Mouse (Mus musculus) kidney, postnatal 25 days (tissue): ENCODE measurements around the gene Myo1d.

Source experiments
- DNase-seq, 2 experiments: peaks; one replicate each; pipeline ENCODE4 v3.0.0; 2021; ENCODE audit warnings: mixed read lengths in 2 of 2

Myo1d gene

GRCm38 (mm10) chr11:80529149-80529548 is 250.7 kb downstream of the Myo1d start:
- no peak for DNase-seq

GRCm38 (mm10) chr11:80527697-80528096 is 252.1 kb downstream of the Myo1d start:
- DNase-seq: no peak

DNA sequence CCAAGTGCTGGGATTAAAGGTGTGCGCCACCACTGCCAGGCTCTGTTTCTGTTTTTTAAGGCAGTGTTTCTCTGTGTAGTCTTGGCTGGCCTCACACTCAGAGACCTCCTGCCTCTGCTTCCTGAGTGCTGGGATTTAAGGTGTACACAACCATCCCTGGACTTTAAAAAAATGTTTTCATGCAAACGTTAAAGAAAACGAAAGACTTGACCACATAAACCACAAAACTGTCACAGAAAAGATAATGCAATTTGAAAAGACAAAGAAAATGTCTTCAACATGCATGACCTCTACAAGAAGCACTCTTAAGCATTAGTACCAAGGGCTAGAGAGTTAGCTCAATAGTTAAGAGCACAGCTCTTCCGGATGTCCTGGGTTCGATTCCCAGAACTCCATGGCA is 255.6 kb downstream of the Myo1d start:
- no peak for DNase-seq

- DNase-seq: peak; percentile 28 to 56
These were observed 256.4 kb downstream of the Myo1d start for GRCm38 (mm10) chr11:80523410-80523809.

DNA sequence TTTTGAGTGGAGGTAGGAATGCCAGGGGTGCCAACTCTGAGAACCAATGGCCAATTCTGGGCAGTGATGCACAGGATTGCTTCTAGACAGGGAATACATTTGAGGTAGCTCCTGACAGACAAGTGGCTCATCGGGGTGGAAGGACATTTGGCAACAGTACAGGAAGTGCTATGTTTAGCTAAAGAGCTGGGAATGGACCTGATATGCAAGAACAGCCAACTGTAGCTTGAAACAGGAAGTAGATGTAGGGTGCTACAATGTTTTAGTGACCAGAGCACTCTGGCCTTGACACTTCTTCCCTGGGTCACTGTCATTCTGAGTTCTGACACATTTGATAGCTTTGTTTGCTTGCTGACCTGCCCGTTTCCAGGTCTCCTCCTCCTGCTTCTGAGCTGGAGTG is 257.0 kb downstream of the Myo1d start:
- peak in 1 of 2 experiments; percentile 20 for DNase-seq

DNA sequence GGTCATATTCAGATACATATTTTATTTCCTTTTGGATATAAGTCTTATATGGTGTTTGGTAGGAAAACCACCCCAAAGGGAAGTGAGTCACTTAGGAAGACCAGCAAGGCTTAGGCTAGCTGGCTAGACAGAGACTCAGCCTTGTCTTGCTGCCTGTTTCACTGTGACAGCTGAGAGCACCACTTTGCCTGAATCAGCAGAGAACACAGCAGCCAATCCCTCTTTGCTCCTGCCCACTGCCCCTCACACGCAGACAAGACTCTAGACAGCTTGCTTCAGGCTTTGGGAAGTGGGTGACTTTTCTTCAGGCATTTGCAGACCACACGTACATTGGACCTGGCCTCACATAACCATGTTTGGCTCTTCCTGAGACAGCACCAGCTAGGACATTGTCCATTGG is 258.7 kb downstream of the Myo1d start:
- DNase-seq: no peak

GRCm38 (mm10) chr11:80518421-80519367 is 261.1 kb downstream of the Myo1d start:
- DNase-seq: peak in 1 of 2 experiments; percentile 29

DNA sequence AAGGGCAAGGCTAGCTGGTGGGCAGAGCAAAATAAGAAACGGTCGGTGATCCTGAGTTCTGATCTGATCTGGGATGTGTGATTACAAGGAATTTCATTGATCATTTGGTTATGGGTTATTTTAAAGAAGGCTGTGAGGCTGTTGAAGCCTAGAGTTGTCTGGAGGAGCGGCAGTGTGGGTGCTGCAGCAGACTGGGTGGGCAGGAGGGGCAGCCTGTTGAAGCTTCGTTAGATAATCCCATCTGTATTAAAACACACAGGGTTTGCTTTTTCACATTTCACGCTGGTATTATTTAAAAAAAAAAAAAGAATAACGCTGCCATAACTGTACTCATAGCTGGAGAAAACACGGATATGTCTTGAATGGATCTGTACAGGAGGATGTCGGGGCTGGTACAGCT is 263.9 kb downstream of the Myo1d start:
- no peak for DNase-seq

- no peak for DNase-seq
These were observed 264.5 kb downstream of the Myo1d start for GRCm38 (mm10) chr11:80515346-80515745.

DNA sequence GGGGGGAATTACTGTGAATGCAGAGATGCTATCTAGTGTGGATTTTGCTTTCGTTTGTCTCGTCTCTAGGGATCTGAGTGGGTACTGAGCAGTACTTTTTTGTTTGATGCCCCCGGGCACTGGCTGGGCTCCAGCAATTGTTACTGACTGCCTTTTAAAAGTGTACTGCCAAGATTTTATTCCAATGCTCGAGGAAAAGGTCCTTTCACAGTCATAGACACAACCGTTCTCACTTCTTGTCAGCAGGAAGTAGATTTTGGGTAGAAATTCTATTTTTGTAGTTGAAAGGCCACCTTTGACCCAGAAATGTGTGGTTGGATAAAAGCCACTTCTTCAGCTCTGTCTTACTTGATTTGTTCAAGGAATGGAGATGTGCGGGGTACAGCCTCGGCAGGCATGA is 266.0 kb downstream of the Myo1d start:
- peak; percentile 46 to 61 for DNase-seq

GRCm38 (mm10) chr11:80512313-80513056 is 267.3 kb downstream of the Myo1d start:
- no peak for DNase-seq

- DNase-seq: no peak
These were observed 269.7 kb downstream of the Myo1d start for GRCm38 (mm10) chr11:80510124-80510523.

DNA sequence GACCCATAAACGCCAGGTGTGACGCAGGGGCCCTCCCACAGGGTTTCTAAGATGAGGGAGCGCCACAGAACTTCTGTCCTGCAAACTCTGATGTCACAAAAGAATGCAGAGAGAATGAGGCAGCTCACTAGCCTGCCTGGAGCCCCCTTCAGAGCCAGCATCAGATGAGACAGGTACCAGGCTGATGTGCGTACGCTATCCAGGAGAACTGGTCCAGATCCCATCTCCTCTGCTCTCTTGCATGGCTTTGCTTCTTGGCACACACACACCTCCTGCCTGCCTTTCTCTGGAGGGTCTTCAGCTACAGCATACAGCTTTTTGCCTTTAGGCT is 270.7 kb downstream of the Myo1d start:
- no peak for DNase-seq

DNA sequence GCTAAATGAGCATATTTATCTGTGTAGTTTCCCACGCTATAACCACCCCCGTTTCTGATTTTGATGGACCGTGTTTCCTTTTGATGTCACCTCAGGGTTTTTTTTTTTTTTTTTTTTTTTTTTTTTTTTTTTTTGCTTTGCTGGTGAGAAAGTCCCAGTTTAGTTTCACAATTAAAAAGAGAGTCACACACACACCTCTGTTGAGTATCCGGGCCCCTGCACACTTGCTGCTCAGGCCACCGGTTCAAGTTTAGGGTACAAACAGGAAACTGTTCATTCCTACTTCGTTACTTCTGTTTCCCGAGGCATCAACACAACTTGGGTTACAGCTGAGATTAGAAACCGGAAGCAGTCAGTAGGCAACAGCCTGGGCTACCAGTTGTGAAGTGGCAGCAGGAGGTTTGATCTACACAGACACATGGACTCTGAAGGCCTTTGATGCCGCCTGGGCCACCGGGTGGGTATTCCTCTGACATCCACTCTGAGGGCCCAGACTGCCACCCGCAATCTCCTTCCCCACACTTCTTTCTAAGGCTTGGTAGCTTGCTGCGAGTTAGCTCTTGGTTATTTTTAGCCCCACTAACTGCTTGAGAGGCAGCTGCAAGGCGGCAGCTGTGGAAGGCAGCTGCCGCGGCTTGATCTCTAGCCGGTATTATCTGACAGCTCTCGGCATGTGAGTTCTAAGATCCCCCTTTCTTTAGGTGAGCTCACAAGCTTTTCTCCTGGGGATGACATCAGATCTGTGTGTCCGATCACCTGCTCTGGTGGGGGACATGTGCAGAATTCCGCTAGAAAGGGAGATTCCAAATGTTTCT is 271.3 kb downstream of the Myo1d start:
- DNase-seq: no peak

DNA sequence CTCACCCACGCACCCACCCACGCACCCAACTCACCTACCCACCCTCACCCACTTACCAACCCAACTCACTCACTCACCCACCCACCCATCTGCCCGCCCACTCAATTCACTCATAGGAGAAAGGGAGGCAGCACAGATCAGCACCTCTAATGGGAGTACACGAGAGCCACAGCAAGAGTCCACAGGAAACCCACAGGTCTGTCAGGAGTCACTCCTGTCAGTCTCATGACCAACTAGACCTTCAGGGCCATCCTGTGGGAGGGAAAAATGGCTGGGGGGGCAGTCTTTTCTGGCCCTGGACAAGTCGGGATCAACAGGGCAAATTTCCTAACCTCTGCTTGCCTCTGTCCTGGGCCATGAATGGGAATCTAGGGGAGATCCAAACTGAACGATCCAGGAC is 272.0 kb downstream of the Myo1d start:
- no peak for DNase-seq

DNA sequence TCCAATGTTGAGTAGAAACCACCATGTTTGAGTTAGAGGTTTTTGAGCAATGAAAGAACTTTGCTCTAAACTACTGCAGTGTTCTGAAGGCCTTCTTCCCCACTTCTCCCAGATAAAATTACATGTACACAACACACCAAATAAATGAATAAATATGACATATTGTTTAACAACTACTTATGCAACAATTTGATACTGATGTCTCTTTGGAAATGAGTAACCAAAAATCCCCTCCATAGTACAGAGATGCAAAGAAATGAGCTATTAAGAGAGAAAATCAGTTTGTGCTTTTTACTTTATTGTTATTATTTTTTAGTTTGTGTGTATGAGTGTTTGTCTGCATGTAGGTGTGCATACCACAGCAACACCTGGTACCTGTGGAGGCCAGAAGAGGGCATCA is 273.3 kb downstream of the Myo1d start:
- no peak for DNase-seq

- DNase-seq: no peak
These were observed 274.2 kb downstream of the Myo1d start for GRCm38 (mm10) chr11:80505581-80505980.

DNA sequence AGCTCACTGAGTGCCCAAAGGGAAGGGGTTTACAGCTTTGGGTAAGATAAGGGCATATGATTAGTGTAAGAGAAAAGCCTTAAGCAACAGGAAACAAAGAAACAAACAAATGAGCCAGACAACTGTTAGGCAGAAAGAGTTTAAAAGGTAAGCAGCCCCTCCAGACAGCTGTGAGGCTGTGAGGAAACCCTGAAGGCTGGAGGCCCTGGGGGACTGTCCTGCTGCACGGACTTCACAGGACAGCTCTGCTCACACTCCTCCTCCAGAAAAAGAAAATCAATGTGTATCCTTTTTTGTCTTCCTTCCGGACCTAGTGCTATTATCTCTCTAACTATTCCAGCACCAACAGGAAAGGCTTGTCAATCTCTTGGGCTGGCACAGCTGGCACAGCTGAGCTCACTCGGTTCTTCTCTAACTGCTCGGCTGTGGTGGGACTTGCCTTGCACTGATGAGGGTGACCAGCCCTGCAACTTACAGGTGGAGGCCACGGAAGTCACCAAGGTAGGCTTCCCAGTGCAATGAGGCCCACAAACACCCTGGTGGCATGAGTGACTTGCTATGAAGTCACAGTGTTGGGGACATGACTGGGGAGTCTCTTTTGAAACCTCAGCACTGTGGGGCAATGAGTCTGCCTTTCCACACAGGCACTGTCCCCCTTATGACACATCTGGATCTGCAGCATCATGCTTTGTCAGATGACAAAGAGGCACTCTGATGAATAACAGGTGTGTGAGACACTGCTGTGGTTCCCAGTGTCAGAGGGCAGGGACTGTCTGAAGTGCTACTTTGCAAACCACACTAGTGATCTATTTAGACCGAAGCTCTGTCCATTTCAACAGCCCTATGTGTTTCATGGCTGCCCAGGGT is 275.1 kb downstream of the Myo1d start:
- no peak for DNase-seq

DNA sequence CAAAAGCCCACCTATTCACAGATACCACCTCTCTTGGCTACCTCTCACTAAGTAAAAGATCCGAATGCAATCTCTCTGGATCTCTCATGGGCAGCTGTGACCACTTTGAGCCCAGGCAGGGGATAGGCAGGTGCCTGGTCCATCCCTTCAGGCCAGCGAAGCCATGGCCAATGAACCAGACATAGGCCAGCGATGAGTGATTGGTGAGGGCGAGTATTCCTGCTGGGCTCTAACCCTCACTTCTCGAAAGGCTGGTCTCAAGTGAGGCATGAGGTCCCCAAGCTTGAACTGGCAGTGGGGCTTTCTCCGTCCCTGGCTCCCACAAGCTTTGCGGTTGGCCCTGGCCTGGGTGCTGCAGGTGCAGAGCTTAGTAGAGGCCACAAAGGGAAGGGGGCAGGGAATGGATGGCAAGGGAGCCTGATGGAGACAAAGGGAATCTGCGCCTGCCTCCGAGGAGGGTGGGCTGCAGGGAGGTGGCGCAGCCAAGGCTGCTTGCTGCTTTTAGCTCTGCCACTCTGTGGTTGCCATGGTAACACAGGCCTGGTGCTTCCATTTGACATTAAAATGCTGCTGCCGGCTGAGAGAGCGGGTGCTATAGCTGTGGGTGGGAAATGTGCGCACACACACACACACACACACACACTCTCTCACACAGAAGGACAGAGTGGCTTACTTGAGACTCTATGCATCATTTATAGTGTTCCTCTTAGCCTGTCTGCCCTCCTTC is 275.9 kb downstream of the Myo1d start:
- no peak for DNase-seq

GRCm38 (mm10) chr11:80503281-80503680 is 276.5 kb downstream of the Myo1d start:
- DNase-seq: no peak

- DNase-seq: no peak
These were observed 280.3 kb downstream of the Myo1d start for GRCm38 (mm10) chr11:80499550-80499952.
